Mouse (Mus musculus): ENCODE measurements around the gene Ndc1.

DNA sequence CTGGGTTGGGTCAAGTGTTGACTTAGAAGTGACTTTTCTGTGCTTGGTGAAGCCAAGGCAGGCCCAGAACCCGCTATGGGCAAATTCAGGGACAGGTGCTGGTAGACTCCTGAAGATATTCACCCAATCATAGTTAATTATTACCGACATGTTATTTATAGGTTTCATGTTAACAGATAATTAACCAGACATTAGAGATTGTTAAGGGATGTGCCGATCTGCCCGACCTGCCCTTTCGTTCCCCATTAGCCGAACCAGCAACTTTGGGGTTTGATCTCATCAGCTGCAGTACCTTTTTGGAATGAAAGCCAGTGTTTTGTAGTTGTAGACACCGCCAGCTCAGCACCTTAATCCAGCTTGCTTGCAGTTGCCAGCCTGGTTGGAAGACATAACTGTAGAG is 68.9 kb downstream of the Ndc1 start:
- TF ChIP-seq CTCF (conservative IDR thresholded peaks at IDR 0.05; ENCODE audit: low read length) (no peak), POU5F1 (IDR thresholded peaks at IDR 0.05; ENCODE audit: borderline replicate concordance, low read length) (no peak), NANOG (IDR thresholded peaks at IDR 0.05; ENCODE audit: borderline replicate concordance, low read length) (no peak)
